Mouse (Mus musculus): ENCODE data around the gene Gsg1l. TPM values are rescaled to one million over a fixed set of nuclear protein-coding genes. Genes with fewer than 3 reads are reported as not detected.

The Gsg1l gene
- 0.72 and 0.78 TPM in 2 replicates for polyA plus RNA-seq (2015; fragmentation: Nextera tagmentation; extraction: Ambion mirVana)

DNA sequence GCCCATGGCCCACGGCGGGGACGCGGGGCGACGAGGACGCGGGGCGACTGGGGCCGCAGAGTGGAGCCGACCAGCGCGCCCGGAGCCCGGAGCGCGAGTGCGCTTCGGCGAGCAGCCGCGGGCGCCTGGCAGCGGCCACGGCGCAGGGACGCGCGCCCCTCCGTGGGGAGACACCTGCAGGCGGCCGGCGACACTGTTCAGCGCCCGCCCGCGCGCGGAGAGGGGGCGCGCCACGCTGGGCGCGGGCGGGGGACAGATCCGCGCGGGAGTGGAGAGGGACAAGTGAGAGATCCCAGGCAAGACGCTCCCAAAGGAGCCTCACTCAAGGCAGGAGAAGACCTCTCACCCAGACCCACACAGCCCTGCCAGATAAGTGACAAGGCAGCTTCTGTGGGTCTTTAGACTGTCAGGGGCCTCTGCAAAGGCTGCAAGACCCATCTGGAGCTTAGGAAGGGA lies at the start of gene Gsg1l:
TSS of gene Gsg1l (minus strand) at position 126 of the 456 bp plus-strand sequence.
- no peak for TF ChIP-seq CTCF (IDR thresholded peaks at IDR 0.05; ENCODE audit: low read depth)
- H3K27me3 ChIP-seq (ENCODE audit: insufficient read depth, low read length) = peaks cover 40% of the 10 kb centered on the region
- H3K9me3 ChIP-seq (replicated peaks; ENCODE audit: low read length) = no peaks in the 10 kb centered on the region
- H3K9ac ChIP-seq (ENCODE audit: low read depth, low read length) = 0 out of 2 replicates have a peak within 1 kb of the TSS, but pooled peaks have one; percentile 23
- H3K4me1 ChIP-seq (replicated peaks; ENCODE audit: insufficient read depth, low read length) = peaks cover 10% of the 10 kb centered on the region; the same call in 1 of the 2 replicates
- under 1% methylated on average over 49 of the region's 49 CpGs for WGBS
- H3K4me2 ChIP-seq (ENCODE audit: low read length) = peak within 1 kb of the TSS; percentile 84
- no peak within 1 kb of the TSS for H3K27ac ChIP-seq
- H3K4me3 ChIP-seq (replicated peaks; ENCODE audit: low read depth, low read length) = peak within 1 kb of the TSS; percentile 52
- H3K36me3 ChIP-seq (ENCODE audit: insufficient read depth, low read length) = no peaks in the 10 kb centered on the region
- DNase-seq (ENCODE audit: low spot score) (no peak), ATAC-seq (replicated peaks; ENCODE audit: low FRiP score, low read depth) (no peak)

DNA sequence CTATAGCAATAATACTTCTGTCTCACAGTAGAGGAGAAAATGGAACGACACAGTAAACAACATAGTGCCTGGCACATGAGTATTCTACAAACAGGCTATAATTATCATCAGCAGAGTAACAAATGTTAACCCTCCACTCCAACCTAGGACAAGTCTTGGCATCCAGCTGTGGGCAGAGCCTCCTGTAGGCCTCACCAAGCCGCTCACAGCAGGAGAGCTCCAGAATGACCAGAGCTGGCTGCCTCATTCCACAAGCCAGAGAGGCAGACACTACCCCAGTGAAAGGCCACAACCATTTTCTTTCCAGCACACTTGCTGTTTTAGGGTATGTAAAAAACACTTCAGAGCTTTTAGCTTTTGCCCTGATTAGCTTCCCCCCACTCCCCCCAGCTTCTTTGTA lies 45.5 kb upstream of the Gsg1l start:
- no peaks in the 10 kb centered on the region for H3K27me3 ChIP-seq (ENCODE audit: insufficient read depth, low read length)
- H3K4me2 ChIP-seq (ENCODE audit: low read length) = no peak overlapping the region
- no peak overlapping the region for H3K4me3 ChIP-seq (replicated peaks; ENCODE audit: low read depth, low read length)
- H3K4me1 ChIP-seq (replicated peaks; ENCODE audit: insufficient read depth, low read length) = no peaks in the 10 kb centered on the region
- no peak overlapping the region for H3K27ac ChIP-seq
- H3K9me3 ChIP-seq (replicated peaks; ENCODE audit: low read length) = no peaks in the 10 kb centered on the region
- no peak for TF ChIP-seq CTCF (IDR thresholded peaks at IDR 0.05; ENCODE audit: low read depth)
- peaks cover 25% of the 10 kb centered on the region for H3K36me3 ChIP-seq (ENCODE audit: insufficient read depth, low read length)
- no peak for ATAC-seq (replicated peaks; ENCODE audit: low FRiP score, low read depth)
- no peak for DNase-seq (ENCODE audit: low spot score)
- WGBS = 85% methylated on average over 2 of the region's 2 CpGs
- no peak overlapping the region for H3K9ac ChIP-seq (ENCODE audit: low read depth, low read length)

DNA sequence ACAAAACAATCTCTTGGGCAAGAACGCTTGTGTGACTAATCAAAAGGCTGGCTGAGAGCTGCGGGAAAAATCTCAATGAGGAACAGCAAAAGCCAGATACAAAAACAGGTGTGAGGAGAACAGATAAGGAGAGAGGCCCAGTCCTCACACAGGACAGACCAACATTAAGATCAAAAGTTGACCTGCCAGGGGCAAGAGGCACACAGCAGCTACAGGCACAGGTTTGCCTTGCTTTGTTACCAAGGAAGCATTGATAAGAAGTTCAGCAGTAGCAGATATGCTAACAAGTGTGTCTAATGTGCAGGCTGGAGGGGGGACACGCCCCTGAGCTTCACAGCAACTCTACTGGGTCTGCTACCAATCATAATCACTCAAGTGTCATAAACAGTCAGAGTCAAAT lies 44.3 kb upstream of the Gsg1l start:
- H3K4me3 ChIP-seq (replicated peaks; ENCODE audit: low read depth, low read length) = no peak overlapping the region
- H3K4me1 ChIP-seq (replicated peaks; ENCODE audit: insufficient read depth, low read length) = no peaks in the 10 kb centered on the region
- WGBS = 79% methylated on average over 3 of the region's 3 CpGs
- H3K27ac ChIP-seq = no peak overlapping the region
- ATAC-seq (replicated peaks; ENCODE audit: low FRiP score, low read depth) (no peak), DNase-seq (ENCODE audit: low spot score) (no peak)
- peaks cover 32% of the 10 kb centered on the region for H3K36me3 ChIP-seq (ENCODE audit: insufficient read depth, low read length)
- H3K27me3 ChIP-seq (ENCODE audit: insufficient read depth, low read length) = no peaks in the 10 kb centered on the region
- H3K9me3 ChIP-seq (replicated peaks; ENCODE audit: low read length) = no peaks in the 10 kb centered on the region
- no peak overlapping the region for H3K4me2 ChIP-seq (ENCODE audit: low read length)
- TF ChIP-seq CTCF (IDR thresholded peaks at IDR 0.05; ENCODE audit: low read depth) = no peak
- H3K9ac ChIP-seq (ENCODE audit: low read depth, low read length) = no peak overlapping the region

DNA sequence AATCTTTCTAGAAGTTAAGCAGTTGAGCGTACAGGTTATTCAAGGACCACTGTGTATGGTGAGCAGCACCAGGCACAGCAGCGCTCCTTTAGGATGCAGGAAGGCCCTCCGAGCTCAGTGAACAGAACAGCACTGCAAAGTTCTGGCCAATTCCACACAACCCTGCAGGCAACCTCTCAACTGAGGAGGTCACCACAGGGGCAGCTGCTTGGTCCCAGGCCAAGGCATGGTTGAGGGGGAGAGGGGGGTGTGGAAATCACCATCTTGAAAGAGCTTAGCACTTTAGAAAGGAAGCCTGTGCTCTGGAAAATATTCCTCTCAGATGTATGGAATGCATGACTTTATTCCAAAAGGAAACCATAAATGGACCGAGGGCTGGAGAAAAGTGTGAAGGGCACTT lies 39.3 kb upstream of the Gsg1l start:
- no peak; the same call in 1 of the 2 replicates for ATAC-seq (replicated peaks; ENCODE audit: low FRiP score, low read depth)

DNA sequence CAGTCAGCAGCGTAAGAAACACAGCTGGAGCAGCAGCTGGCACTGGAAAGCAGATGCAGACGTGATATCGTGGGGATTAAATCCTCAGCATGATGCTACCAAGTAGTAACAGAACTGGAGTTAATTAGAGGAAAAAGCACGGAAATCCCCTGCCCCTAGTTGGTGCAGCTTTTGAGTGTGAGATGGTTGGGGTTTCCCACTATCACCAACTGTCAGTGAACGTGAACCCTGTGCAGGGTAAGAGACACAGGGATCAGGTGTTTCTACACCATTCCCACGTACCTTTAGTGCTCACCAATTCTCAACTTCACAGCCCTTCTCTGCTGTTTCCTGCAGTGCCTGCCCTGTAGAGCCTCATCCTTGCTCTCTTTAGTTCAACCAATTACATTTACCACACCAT lies 37.6 kb upstream of the Gsg1l start:
- H3K27me3 ChIP-seq (ENCODE audit: insufficient read depth, low read length) = no peaks in the 10 kb centered on the region
- DNase-seq (ENCODE audit: low spot score) (no peak), ATAC-seq (replicated peaks; ENCODE audit: low FRiP score, low read depth) (no peak)
- H3K4me3 ChIP-seq (replicated peaks; ENCODE audit: low read depth, low read length) = no peak overlapping the region
- H3K9me3 ChIP-seq (replicated peaks; ENCODE audit: low read length) = no peaks in the 10 kb centered on the region
- no peaks in the 10 kb centered on the region for H3K4me1 ChIP-seq (replicated peaks; ENCODE audit: insufficient read depth, low read length)
- H3K36me3 ChIP-seq (ENCODE audit: insufficient read depth, low read length) = peaks cover 46% of the 10 kb centered on the region
- H3K4me2 ChIP-seq (ENCODE audit: low read length) = no peak overlapping the region
- TF ChIP-seq CTCF (IDR thresholded peaks at IDR 0.05; ENCODE audit: low read depth) = no peak
- no peak overlapping the region for H3K9ac ChIP-seq (ENCODE audit: low read depth, low read length)
- no peak overlapping the region for H3K27ac ChIP-seq
- WGBS = 93% methylated on average over 6 of the region's 6 CpGs

More for the DNA sequence above, 39.3 kb upstream of the Gsg1l start:
- TF ChIP-seq CTCF (IDR thresholded peaks at IDR 0.05; ENCODE audit: low read depth) = no peak
- H3K4me1 ChIP-seq (replicated peaks; ENCODE audit: insufficient read depth, low read length) = no peaks in the 10 kb centered on the region
- H3K4me3 ChIP-seq (replicated peaks; ENCODE audit: low read depth, low read length) = no peak overlapping the region
- H3K27ac ChIP-seq = no peak overlapping the region
- WGBS = 77% methylated on average over 4 of the region's 4 CpGs
- no peak overlapping the region for H3K9ac ChIP-seq (ENCODE audit: low read depth, low read length)
- peaks cover 34% of the 10 kb centered on the region for H3K36me3 ChIP-seq (ENCODE audit: insufficient read depth, low read length)
- H3K4me2 ChIP-seq (ENCODE audit: low read length) = no peak overlapping the region
- DNase-seq (ENCODE audit: low spot score) = peak; percentile 68
- no peaks in the 10 kb centered on the region for H3K9me3 ChIP-seq (replicated peaks; ENCODE audit: low read length)
- no peaks in the 10 kb centered on the region for H3K27me3 ChIP-seq (ENCODE audit: insufficient read depth, low read length)

DNA sequence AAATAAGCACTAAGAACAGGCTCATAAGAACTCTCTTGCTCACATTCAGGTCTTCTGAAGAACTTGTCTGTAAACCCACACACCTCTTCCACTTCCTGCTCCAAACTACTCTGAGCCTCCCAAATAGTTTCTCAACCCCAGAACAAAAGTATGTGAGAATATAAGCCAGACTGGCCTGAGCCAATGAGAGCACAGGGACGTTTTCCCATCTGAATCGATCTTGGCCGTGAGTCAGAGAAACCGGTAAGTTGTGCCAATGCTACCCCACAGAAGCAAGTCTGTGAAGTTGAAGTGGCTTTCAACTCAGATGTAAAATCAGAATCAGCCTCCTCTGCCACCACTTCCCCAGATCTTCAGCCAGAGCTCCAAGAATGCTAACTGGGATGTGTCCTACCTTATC lies 31.1 kb upstream of the Gsg1l start:
- DNase-seq (ENCODE audit: low spot score) (no peak), ATAC-seq (replicated peaks; ENCODE audit: low FRiP score, low read depth) (no peak)
- WGBS = 93% methylated on average over 4 of the region's 4 CpGs
- no peaks in the 10 kb centered on the region for H3K27me3 ChIP-seq (ENCODE audit: insufficient read depth, low read length)
- no peaks in the 10 kb centered on the region for H3K4me1 ChIP-seq (replicated peaks; ENCODE audit: insufficient read depth, low read length)
- H3K4me2 ChIP-seq (ENCODE audit: low read length) = no peak overlapping the region
- TF ChIP-seq CTCF (IDR thresholded peaks at IDR 0.05; ENCODE audit: low read depth) = no peak
- no peak overlapping the region for H3K4me3 ChIP-seq (replicated peaks; ENCODE audit: low read depth, low read length)
- H3K36me3 ChIP-seq (ENCODE audit: insufficient read depth, low read length) = peaks cover 48% of the 10 kb centered on the region
- H3K9ac ChIP-seq (ENCODE audit: low read depth, low read length) = no peak overlapping the region
- H3K27ac ChIP-seq = no peak overlapping the region
- no peaks in the 10 kb centered on the region for H3K9me3 ChIP-seq (replicated peaks; ENCODE audit: low read length)

DNA sequence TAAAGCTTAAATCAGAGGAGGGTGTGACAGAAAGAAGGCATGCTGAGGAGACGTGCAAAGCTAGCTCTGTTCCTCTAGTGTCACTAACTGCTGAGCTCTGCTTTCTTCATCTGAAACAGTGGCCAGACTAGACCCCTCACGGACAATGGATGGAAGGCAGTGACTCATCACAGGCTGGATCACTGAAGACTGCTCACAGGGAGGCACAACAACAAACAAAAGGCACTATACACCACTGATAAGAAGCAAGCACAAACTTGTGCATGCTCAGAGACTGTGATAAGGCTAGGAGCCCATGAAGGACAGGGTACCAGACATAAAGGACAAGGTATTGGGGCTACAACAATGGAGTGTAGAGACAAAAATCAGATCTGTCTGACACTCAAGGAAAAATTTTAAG lies 29.0 kb upstream of the Gsg1l start:
- no peak for DNase-seq (ENCODE audit: low spot score)
- no peak for TF ChIP-seq CTCF (IDR thresholded peaks at IDR 0.05; ENCODE audit: low read depth)
- WGBS = 83% methylated on average over 2 of the region's 2 CpGs
- H3K4me2 ChIP-seq (ENCODE audit: low read length) = no peak overlapping the region
- peaks cover 68% of the 10 kb centered on the region for H3K36me3 ChIP-seq (ENCODE audit: insufficient read depth, low read length)
- no peak overlapping the region for H3K9ac ChIP-seq (ENCODE audit: low read depth, low read length)
- H3K4me1 ChIP-seq (replicated peaks; ENCODE audit: insufficient read depth, low read length) = no peaks in the 10 kb centered on the region
- H3K9me3 ChIP-seq (replicated peaks; ENCODE audit: low read length) = no peaks in the 10 kb centered on the region
- no peak overlapping the region for H3K4me3 ChIP-seq (replicated peaks; ENCODE audit: low read depth, low read length)
- H3K27me3 ChIP-seq (ENCODE audit: insufficient read depth, low read length) = no peaks in the 10 kb centered on the region
- H3K27ac ChIP-seq = no peak overlapping the region
- ATAC-seq (replicated peaks; ENCODE audit: low FRiP score, low read depth) = no peak
